Mouse (Mus musculus) heart, postnatal 25 days (tissue): Measurements from ENCODE around the gene Mgat4a. TPM values are rescaled to one million over a fixed set of nuclear protein-coding genes. Genes with fewer than 3 reads are reported as not detected.

Experiments used
- DNase-seq: peaks from one replicate; pipeline ENCODE4 v3.0.0; 2022; ENCODE audit warnings: low spot score
- intact Hi-C: fragments of 180-260 bp; cut with DNase I; formaldehyde crosslinking; loops from one replicate; pipeline ENCODE4 v1.15.1; 2025
- total RNA-seq, 2 experiments: library from RNA; stranded (reverse); gene quantifications; 2 replicates each; pipeline ENCODE4 v1.2.3; 2021

Mgat4a gene
- total RNA-seq, 2 experiments from 2014 or later: 8.6 to 10.8 TPM

- intact Hi-C loops: no loop called here
- no peak for DNase-seq
Measured at GRCm38 (mm10) chr1:37419420-37419819, 121.4 kb downstream of the Mgat4a start.

- intact Hi-C loops: no loop called here
Measured at GRCm38 (mm10) chr1:37415394-37415793, 125.4 kb downstream of the Mgat4a start.

GRCm38 (mm10) chr1:37409647-37410046 is 131.2 kb downstream of the Mgat4a start:
- DNase-seq: no peak
- intact Hi-C loops: no loop called here

More at GRCm38 (mm10) chr1:37415394-37415793, 125.4 kb downstream of the Mgat4a start:
- no peak for DNase-seq

DNA sequence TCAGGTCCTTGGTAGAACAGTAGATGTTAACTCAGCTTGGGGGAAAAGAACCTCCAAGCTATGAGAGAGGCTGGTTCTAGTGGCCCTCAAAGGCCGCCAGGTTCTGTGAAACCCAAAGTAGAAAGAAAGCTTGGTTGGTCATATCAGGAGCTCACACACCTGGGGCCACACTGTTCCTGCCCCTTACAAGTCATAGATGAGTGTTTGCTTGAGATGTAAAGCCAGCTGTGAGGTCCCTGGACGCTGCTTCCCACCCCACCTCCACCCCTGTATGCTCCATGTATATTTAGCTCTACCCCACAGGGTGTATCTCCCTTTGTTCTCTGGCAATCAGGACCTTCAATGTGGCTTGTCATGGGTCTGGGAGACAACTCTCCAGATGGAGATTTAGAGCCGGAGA is 132.1 kb downstream of the Mgat4a start:
- intact Hi-C loops: no loop called here
- DNase-seq: no peak

DNA sequence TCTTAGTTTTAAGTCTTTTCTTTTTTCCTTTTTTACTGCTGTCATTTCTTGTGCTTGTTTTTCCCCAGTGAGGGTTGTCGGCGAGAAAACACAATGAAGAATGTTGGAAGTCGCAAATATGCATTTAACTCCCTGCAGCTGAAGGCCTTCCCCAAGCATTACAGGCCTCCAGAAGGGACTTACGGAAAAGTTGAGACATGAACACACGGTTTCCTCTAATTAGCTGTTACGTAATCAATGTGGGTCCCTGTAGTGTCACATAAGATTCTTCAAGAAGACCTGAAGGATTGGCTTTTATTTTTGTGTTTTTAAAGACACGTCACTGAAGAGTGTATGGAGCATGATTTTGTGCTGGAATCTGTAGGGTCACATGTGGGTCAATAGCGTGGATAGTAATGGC is 132.8 kb downstream of the Mgat4a start:
- no peak for DNase-seq
- intact Hi-C loops: no loop called here

DNA sequence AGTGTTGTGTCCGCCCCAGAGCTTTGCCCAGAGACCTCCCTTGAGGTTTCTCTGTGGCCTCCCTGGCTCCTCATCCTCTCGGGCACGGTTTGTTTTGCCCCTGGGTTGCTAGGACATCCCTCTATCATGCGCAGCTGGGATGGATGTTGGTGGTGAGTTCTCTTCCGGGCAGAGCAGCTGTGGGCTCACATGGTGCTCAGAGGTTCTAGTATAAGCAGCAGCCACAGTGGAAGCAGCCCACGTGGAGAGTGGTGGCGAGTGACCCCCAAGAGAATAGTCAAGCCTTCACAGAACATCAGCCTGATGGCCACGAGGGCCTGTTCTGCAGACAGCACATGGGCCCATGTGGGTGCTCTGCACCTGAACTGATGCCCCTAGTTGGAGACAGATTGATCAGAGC is 133.6 kb downstream of the Mgat4a start:
- DNase-seq: no peak
- intact Hi-C loops: no loop called here

DNA sequence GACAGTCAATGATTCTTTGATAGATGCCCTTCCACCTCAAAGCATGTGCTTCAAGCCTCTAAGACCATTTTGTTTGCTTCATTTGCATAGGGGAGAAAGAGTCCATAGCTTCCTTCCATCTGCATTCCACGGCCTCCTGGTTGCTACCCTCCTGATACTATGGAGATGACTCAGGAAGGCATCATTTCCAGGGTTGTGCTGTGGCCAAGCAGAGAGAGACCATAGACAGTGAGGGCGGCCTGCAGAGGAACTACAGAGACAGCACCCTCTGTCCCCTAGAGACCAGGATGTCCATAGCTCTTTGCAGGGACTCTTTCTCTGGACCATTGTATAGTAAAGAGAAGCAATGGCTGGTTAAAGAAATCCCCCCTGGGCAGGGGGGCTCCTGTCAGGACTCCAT is 135.7 kb downstream of the Mgat4a start:
- DNase-seq: no peak
- intact Hi-C loops: no loop called here

DNA sequence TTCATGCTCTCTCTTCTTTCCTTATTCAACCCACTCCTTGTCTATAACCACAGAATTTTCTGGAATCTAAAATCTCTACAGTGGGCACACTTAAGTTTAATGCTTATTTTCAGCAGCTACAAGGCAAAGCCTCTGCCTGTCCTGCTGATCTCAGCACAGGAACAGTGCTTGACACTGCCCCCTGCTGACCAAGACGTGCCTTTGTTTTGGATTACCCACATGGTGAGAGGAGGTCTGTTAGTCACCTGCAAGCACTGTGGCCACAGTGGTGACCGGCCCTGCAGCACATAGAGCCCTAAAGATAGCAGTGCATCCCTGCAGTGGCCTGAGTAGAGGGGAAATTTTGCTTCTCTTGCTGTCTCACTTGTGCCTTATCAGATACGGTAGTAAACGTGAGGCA is 139.1 kb downstream of the Mgat4a start:
- no peak for DNase-seq

GRCm38 (mm10) chr1:37399734-37400133 is 141.1 kb downstream of the Mgat4a start:
- intact Hi-C loops: no loop called here

More for the DNA sequence above, 139.1 kb downstream of the Mgat4a start:
- intact Hi-C loops: loop anchor here (1.0 kb wide), 1 partner anchor 129 kb away; no protein-coding TSS in a partner anchor

GRCm38 (mm10) chr1:37398961-37399360 is 141.9 kb downstream of the Mgat4a start:
- intact Hi-C loops: no loop called here
- DNase-seq: no peak

More at GRCm38 (mm10) chr1:37399734-37400133, 141.1 kb downstream of the Mgat4a start:
- DNase-seq: no peak

DNA sequence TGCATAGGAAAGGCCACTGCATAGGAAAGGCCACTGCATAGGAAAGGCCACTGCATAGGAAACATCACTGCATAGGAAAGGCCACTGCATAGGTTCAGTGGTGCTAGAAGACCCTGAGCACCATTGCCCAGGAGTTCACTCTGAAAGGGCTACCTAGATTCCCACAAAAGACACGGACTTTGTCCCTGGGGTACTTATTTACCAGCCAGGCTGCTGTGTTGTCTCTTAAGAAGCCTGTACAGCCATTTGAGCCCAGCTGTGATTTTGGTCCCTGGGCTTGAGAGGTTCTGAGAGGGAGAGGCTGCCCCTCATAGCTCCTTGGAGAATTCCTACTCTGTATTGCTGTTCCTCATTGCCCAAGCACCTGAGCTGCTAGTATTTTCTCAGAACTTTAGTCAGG is 144.3 kb downstream of the Mgat4a start:
- intact Hi-C loops: no loop called here
- no peak for DNase-seq

- intact Hi-C loops: no loop called here
Measured at GRCm38 (mm10) chr1:37393174-37393573, 147.6 kb downstream of the Mgat4a start.

More at GRCm38 (mm10) chr1:37393174-37393573, 147.6 kb downstream of the Mgat4a start:
- DNase-seq: no peak

Other genes with a start within 250 kb of the Mgat4a start
- gene Inpp4a, start 241.2 kb downstream of the Mgat4a start, total RNA-seq: 10 to 100 TPM; 17.6 to 17.8 TPM
- gene Coa5, start 110.9 kb downstream of the Mgat4a start, total RNA-seq: 100 to 1,000 TPM in 1 of 2 experiments, 10 to 100 TPM in 1; 99.1 to 103 TPM
- 10 to 100 TPM; 28.3 to 34.2 TPM for gene Unc50, start 110.9 kb downstream of the Mgat4a start, total RNA-seq
- under 1 TPM; 0.53 to 0.73 TPM for gene 2010300C02Rik, start 179.1 kb upstream of the Mgat4a start, total RNA-seq